Mouse (Mus musculus): Measurements from ENCODE around the gene Zfp958.

DNA sequence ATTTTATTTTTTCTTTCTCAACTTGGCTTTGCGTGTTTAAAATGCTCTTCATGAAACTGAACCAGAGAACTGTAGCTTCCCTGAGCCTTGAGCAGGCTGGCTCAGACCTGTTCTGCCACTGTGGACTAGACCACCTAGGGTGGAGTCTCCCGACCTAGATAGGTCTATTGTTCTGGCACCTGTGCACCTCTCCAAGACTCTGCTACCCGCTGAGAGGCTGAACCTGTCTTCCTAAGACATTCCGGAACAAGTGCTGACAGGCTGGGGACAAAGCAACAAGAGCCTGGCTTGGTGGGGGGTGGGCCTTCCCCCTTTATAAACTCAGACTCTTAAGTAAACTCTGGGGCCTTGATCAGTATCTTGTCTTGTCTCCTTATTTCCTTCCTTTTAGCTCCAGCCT lies 26.6 kb upstream of the Zfp958 start:
- TF ChIP-seq POLR2A (IDR thresholded peaks at IDR 0.05; ENCODE audit: control insufficient read depth, low read depth, low read length): no peak
- no peak for TF ChIP-seq CTCF (IDR thresholded peaks at IDR 0.05; ENCODE audit: control insufficient read depth, insufficient read depth, insufficient replicate concordance, low read depth, low read length)

All from testis, adult 2 months (tissue).